Mouse (Mus musculus): ENCODE measurements around the gene Bicra.

The Bicra gene

DNA sequence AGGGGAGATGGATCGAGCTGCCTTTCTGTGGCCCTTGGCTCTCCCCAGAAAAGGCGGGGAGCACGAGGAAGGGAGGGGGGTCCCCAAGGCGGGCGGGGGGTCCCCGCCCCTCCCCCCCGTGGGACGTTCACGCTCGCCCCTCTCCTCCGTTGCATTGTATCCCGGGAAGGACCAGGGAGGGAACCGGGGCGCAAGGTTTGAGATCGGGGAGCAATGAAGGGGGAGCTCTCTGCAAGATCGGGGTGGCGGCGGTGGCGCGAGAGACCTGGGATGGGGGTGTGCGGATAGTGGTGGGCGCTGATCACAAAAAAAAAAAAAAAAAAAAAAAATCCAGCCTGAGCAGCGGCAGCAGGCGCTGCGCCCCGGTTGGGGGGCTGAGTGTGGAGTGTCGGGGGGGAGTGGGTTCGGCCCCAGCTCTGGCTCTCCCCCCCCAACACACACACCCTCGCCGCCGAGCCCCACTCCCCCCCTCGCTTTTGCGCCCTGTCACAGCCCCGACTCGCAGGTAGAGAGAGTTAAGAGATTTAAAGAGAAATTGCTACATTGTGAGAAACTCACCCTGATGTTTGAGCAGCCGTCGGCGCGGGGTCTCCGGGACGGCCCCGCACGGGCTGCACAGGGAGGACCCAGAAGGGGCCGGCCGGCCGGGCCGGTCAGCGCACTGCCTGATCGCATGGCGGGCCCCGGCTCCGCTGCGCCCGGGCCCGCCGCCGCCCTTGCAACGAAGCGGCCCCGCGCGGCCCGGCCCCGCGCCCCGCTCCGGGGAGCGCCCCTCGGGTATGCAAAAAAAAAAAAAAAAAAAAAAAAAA, at the start of gene Bicra:
Gene Bicra (minus strand): TSS at position 584 of the 809 bp plus-strand sequence.
- peak; percentile 88 for DNase-seq

DNA sequence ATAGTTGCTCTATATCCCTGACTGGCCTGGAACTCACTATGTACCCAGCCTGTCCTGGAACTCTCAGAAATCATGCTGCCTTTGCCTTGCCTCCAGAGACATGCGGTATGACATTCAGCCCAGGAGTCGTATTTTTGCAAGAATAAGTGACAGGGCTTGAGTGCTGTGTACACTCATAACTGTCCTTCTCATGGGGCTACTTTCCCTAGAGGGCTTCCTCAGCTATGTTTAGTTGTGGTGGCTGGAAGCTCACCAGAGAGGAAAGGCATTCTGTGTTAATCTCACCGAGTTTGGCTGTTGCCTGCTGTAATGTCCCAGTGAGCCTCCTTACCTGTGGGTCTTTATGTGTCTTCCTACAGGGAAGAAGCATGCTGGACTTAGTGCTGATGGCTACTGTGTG, 46.9 kb upstream of the Bicra start:
- no peak for DNase-seq

DNA sequence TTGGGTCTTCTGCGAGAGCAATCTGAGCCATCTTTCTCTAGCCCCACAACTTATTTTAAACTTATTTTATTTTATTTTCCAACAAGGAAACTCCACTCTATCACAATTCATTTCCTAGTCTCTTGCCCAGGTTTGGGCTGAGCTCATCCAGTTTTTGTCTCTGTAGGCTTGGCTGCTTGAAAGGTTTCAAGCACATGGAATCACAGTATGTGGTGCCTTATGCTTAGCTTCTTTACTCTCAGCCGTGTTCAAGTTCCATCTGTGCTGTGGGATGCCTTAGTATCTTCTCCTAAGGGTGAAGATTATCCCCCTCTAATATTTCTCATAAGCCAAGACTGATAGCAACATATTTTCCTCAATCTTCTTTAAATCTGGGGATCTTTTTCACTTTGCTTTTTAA, 39.9 kb upstream of the Bicra start:
- DNase-seq, result no peak

DNA sequence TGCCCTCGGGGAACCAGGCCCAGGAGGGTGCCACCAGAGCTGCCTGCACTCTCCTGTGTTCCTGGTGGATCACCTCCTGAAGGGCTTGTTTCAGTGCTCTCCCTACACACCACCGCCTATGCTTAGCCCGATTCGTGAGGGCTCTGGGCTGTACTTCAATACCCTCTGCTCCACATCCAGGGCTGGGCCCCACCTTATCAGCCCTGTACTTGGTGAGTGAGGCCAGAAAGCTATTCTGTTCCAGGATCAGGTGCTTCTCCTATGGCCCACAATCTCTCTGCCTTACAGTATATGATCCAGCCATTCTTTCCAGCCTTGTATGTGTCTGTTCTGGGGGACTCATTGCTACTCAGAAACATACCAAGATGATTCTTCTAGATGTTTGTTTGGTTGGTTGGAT, 35.6 kb upstream of the Bicra start:
- DNase-seq, result no peak

DNA sequence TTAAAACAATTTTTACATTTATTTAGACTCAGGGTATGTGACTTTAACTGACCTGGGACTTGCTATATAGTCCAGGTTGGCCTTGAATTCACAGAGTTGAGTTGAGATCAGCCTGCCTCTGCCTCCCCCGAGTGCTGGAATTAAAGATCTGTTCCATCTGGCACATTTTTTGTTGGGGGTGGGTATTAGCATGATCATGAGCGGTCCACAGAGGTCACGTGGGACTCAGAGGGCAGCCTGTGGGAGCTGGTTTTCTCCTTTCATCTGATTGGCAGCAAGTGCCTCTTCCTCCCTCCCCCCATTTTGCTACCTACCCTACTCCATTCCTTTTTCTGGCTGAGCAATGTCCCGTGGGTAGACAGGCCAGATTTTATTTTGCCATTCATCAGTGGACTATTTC, 32.9 kb upstream of the Bicra start:
- no peak for DNase-seq

DNA sequence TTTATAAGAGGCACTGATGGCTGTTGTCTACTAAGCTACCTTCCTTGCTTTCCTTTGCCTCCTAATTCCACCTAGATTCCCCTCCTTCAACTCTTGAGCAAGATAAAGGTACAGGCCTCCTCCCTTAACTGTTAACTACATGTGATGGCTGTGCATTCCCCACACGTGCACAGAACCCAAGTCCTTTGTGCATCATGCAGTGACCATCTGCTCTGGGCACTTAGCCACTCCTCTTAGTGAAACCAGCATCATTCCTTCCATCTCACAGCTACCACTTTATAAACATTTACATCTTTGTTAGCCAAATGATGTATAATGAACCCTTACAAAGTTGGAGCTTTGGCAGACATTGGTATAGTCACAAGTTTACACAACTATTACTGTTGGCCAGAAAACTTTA, 32.2 kb upstream of the Bicra start:
- no peak for DNase-seq

DNA sequence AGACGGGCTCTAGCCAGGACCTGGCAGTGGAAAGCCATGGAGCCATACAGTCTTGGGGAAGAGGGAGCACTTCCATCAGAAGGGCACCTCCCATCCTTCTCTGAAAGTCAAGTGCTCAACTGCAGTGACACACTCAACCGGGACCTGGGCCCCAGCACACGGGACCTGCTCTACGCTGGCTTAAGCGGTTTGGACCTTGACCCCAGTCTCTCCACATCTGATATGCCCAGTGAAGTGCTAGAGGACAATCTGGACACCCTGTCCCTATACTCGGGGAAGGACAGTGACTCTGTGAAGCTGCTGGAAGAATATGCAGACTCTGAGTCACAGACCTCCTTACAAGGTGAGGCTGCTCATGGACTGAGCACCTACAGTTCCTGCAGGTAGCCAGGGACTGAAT, 24.2 kb upstream of the Bicra start:
- DNase-seq, result no peak

DNA sequence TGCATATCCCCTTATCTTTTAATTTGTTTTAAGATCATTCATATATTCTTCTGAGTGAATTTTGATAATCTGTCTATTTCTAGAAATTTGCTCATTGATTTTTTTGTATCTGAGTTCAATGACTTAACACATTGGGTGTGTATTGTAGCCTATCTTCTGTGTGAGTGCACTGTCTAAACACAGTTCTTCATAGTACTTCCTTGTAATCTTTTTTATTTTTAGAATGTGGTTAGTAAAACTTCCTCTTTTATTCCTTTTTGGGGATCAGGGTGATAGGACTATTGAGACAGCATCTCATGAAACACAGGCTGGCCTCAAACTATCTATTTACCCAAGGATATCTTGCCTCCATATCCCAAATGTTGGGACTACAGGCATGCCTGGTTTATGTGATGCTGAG, 23.1 kb upstream of the Bicra start:
- no peak for DNase-seq

DNA sequence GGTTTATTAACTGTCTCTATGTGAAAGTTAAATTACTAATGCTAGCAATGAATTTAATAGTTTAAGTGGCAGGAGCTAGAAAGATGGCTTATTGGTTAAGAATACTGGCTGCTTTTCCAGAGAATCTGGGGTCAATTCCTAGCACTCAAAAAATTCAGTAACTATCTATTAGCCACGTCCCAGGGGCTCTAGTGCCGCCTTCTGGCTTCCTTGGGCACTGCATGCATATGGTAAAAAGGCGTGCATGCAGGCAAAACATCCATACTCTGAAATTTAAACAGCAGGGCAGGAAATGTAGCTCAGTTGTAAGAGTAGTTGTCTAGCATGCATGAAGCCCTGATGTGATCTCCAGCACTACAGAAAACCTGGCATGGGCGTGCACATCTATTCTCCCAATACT, 15.8 kb upstream of the Bicra start:
- peak; percentile 46 for DNase-seq

DNA sequence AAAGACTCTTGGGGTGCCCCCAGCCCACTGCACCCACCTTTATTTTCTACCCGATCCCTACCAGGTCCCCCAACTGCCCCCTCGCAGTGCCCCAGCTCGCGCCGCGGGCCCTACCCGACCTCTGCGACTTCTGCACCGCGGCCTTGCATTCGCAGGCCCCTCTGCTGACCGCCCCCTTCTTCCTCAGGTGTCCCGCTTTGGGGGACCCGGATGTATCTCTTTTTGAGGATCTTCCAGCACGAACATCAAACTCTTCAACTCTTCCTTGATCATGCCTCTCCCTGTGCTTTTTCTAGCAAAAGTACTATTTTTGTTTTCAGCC, 14.3 kb upstream of the Bicra start:
- no peak for DNase-seq

DNA sequence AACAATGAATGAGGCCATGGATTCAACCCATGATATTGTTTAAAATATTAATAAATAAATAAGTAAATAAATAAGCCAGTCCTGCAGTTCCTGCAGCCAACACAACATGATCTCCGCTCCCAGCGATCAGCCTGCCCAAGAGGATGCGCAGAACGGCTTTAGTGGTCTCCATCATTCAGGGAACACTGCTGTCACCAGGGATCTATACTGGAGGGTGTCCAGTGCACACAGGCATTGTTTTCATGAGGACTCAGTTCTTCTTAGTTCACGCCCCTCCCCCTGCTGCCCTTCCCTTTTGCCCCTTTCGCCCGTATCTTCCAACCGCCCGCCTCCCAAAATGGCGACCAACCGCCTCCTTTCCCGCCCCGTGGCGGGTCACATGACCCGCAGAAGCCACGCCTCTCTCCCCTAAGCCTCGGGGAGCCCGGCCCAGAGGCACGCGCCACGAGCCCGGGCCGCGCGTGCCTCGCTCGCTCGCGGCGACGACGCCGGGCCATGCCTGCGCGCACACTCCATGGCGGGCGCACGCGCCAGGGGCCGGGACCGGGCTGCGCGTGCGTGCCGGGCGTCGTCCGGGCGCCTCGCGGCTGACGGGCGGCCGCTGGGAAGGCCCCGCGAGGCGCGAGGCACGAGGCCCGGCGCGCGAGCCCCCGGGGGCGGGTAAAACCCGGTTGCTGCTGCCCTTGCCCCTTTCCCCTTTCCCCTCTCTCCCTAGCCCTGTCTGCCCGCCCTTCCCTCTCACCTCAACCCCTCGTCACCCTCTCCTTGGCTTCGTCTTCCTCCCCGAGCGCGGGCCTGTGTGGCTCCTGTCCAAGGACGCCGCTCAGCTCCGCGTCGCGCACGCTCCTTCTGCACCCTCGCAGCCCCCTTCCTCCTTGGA, 13.7 kb upstream of the Bicra start, which contains the start of gene Zfp541:
Gene Zfp541 (plus strand): TSS at position 596 of the 880 bp plus-strand sequence.
- no peak for DNase-seq

DNA sequence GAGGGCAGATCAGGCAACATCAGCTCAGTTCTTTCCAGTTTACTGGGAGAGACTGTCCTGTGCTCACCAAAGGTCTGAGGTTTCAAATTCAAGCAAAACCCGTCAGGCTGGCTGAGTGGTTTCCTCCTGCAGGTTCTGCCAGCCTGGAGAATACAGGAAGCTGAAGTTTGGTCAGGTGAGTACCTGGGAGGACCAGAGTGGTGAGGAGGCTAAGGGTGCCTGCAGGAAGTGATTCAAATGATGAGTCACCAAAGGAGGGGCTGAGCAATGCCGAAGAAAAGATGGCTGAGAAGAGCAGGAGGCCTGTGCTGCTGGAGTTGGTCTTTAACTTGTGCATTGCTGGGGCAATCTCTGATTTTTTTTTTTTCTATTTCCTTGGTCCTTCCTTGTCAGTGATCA, 9.4 kb upstream of the Bicra start:
- peak; percentile 42 for DNase-seq

DNA sequence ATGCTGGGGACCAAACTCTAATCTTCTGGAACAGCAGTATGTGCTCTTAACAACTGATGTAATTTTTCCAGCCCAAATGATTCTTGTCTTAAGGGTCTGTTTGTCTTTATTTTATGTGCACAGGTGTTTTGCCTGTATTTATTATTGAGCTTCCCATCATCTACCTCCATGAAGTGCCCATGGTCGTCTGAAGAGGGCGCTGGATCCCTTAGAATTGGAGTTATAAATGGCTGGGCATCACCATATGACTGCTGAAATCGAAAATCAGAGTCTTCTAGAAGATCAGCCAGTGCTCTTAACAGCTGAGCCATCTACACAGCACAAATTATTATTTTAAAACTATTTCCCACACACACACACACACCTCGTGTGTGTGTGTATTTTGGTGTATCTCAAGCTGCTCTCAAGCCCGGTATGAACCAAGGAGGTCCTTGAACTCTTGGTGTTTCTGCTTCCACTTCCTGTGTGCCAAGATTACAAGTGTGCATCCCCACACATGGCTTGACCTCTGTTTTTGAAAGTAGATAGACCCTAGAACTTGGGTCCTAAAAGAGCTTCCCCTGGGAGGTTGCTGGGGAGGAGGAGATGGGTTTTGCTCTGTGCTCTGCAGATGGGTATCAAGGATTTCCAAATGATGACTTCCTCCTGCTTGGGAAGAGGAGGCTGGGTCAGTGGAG, 8.9 kb upstream of the Bicra start:
- no peak for DNase-seq

DNA sequence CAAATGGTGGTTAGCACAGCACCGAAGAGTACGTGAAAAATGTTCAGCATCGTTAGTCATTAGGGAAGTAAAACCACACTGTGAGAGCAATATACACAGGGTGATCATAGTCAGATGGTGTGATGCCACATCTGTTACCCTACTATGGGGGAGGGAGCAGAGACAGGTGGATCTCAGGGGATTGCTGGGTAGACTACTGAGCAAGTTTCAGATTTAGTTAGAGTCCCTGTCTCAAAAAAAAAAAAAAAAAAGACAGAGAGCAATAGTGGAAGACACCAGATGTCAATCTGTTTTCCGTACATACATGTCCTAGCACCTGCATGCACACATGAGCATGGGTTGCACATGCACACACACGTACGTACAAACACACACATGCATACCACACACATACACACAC, 7.9 kb upstream of the Bicra start:
- no peak for DNase-seq

DNA sequence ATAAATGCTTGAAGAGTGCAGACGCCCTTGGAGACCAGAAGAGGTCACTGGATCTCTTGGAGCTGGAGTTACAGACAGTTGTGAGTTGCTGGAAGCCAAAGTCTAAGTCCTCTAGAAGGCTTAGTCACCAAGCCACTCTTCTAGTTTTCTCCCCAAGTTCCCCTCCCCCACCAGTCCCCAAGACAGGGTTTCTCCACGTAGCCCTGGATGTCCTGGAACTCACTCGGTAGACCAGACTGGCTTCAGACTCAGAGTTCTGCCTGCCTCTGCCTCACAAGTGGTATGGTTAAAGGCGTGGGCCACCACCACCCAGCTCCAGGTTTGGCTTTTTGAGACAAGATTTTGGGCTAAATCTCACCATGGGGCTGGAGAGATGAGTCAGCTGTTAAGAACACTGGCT, 7.2 kb upstream of the Bicra start:
- DNase-seq, result no peak

DNA sequence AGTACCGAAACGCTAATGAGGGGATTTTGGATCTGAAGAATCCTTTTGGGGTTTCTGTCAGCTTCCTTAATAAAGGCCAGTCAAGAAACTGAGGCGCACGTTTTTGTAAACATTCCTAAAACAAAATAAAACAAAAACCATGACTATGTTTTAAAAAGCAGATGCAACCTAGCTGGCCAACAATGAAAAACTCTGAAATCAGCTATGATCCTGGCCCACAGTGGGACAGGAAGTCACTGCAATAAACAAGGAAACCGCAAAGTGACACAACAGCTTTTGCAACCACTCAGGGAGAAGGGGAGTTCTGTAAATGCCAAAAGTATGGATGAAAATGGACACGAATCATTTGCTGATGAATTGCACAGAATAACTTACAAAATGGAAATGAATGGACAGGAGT, 5.4 kb upstream of the Bicra start:
- DNase-seq, result no peak

DNA sequence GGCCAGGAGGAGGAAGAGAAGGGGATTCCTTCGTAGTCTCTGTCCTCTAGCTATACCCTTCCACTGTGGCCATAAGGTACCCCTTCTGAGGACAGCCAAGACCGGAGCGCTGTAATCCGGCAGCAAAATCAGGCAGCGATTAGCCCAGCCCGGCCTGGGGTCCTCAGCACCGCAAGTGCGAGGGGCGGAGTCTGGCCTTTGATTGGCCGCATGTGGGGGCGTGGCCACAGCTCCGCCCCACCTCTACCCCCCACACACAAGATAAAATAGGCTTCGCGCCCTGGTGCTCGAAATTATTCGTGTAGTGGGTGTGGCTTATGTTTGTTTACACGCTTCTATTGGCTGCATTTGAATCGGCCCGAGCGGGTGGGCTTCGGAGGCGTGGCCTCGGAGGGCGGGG, 5.0 kb upstream of the Bicra start:
- peak; percentile 97 for DNase-seq

DNA sequence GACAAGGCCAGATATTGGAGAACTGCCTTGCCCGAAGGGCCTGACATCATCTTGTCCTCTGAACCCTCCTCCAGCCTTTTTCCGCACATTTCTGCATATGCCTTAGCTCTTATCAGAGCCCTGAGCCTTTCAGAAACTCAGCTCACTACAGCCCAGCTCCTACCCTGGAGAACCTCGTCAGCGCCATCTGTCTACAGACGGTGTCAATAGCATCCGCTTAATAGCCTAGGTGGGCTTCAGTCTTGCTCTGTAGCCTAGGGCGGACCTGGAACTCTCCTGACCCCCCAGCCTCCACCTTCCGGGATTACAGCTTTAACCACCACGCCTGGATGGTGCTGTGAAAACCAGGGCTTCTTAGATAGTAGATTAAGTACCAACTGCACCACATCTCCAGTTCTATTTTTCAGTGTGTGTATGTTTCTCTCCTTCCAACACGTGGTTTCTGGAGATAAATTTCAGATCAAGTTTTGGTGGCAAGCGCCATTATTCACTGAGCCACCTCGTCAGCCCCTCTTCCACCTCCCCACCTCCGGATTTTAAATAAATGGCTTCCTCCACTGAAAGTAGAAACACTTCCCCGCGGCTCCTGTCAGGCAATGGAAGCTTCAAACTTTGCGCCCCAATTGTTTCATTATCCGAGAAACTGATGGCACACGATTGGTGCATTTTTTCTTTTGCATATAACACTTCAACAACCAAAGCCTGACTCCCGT, 4.3 kb upstream of the Bicra start:
- DNase-seq, result peak; percentile 90

DNA sequence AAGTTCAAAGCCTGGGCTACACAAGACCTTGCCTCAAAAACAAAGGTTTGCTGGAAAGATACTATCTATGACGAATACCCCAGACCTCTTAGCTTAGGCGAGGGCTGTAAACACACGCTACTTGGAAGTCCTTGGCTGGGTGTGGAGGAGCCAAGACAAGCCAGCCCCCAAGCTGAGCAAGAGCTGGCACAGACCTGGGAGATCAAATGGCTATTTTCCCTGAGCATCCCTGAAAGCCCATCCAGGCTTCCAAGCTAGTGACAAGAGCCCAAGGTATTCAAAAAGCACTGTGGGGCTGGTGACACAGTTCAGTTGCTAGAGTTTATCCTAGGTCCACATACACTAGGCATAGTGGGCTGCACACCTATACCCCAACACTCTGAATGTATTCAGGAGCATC, 2.9 kb upstream of the Bicra start:
- no peak for DNase-seq

DNA sequence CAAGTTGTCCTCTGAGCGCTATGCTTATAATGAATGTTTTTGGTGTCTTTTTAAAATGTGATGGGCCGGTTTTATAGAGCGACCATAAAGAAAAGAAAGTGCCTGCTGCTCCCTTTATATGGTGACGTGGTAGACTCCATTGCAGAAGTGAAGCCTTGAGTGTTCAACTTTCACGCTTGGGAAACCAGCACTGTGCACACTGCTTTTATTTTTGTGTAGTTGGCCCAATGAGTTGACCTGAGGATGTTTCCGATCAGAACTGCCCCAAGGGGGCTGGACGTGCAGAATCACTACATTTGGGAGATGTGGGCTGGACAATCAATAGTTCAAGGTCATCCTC, 1.8 kb upstream of the Bicra start:
- no peak for DNase-seq

DNA sequence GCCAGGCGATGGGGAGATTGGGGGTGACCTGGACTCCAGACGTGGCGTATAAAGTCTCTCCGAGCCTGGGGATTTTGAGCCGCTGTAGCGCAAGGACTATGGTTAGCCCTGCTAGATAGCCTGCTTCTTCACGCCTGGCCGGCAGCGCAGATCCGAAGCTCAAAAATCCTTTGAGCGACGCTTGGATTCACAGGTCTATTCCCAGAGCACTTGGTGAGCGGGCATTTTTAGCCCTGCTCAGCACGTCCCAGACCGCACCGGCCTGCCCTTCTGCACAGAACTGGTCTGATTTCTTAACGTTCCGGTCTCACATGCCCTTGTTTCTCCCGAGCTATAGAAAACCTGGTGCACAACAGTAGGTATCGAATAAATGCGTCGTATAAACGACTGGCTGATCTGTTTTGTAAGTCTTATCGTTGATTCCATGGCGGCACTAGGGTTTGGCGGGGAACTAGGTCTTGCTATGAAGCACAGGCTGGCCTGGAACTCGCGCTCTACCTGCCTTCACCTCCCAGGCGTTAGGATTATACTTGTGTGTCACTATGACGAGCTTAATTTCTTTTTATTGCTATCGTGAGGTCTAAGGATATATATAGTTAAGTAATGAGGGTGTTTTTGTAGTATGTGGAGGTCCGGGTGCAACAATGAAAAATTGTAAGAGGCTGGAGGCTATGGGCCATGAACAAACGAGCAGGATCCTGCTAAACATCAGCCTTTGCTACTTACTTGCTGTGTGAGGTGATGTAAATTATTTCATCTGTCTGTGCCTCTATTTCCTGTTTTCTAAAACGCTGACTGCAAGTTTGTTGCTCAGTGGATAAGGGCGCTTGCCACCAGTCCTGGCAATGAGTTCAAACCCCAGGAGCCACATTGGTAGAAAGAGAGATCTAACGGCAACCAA, 1.2 kb upstream of the Bicra start:
- peak; percentile 30 for DNase-seq

DNA sequence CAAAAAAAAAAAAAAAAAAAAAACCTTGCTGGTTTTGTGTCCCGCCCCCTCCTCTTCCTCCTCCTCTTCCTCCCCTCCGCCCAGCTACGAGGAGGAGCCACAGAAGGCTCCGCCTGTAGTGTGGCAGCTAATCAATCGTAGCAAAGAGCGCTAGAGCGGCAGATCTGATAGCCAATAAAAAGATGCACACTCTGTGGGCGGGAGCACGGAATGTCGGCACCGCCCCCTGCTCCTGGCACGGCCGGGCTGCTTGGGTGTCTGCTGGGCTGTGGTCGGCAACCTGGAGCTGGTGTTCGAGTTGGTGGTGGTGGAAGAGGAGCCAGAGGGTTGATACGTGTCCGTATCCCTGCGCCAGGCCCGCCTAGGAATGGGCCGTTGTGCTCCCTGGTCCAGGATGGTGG, 443 bp upstream of the Bicra start:
- DNase-seq, result peak; percentile 97
